Mouse (Mus musculus): ENCODE results near the gene Tmem209. TPM values are rescaled to one million over a fixed set of nuclear protein-coding genes. Genes with fewer than 3 reads are reported as not detected.

Gene Tmem209
- polyA plus RNA-seq, 1 experiment from 2014 or later, result 56.6 TPM

DNA sequence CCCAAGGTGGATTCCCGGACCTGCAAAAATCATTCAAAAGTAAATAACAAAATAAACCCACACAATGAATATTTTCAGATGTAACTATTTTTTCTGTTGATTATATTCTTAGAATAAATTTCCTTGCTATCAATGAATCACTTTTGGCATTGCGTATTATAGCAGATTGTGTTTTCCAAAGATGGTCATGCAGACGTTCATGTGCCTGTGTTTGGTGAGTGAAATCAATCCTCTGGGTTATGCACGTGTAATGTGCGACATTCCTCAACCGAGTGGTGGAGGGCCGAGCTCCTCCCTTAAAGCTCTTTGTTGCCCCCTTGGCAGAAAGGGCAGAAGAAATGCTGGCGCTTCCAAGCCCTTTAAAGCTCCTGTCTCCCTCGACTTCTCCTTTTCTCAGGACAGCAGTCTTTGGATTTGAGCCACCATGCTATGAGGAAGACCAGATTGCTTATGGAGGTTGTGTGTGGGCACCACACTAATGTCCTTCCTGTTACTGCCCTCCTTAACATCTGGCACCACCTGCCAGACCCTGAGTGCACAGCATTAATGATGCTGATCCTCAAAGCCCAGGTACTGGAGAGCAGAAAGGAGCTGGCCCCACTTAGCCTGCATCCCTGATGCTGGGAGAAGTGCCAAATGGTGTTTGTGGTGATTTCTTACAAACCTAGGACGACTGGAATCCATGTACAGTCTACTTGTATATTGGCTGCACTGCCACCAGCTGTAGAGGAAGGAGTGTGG, 33.4 kb downstream of the Tmem209 start:
- H3K36me3 ChIP-seq (replicated peaks), result peaks cover 51% of the 10 kb centered on the region
- 0 out of 2 replicates have a peak, but pooled peaks cover 4% of the 10 kb centered on the region for H3K4me1 ChIP-seq
- H3K4me3 ChIP-seq, result no peak overlapping the region
- WGBS, result 80% methylated on average over 10 of the region's 10 CpGs
- no peaks in the 10 kb centered on the region for H3K9me3 ChIP-seq
- H3K27me3 ChIP-seq (ENCODE audit: poor library complexity, severe bottlenecking), result no peaks in the 10 kb centered on the region
- peak; percentile 11 for DNase-seq (ENCODE audit: extremely low spot score, low spot score)
- peak overlapping the region; percentile 15; the same call in 1 of the 2 replicates for H3K27ac ChIP-seq

DNA sequence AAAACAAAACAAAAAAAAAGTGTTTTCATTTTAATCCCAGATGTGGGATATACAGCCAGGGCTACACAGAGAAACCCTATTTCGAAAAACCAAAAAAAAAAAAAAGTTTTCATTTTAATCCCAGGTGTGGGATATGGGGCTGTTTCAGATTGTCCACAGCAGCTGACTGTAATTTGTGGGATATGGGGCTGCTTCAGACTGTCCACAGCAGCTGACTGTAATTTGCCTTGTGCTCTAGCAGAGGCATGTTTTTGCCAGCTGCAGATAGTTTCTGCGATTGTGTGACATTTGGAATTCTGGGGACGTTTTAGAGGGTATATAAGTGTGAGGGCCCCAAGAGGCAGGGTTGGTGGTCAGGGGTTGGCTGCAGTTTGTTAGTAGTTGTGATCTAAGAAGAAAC, 37.9 kb downstream of the Tmem209 start:
- H3K4me3 ChIP-seq, result no peak overlapping the region
- 76% methylated on average over 3 of the region's 3 CpGs for WGBS
- H3K4me1 ChIP-seq, result peaks cover 27% of the 10 kb centered on the region
- no peaks in the 10 kb centered on the region for H3K27me3 ChIP-seq (ENCODE audit: poor library complexity, severe bottlenecking)
- H3K27ac ChIP-seq, result no peak overlapping the region
- no peaks in the 10 kb centered on the region for H3K9me3 ChIP-seq
- peak; percentile 12 for DNase-seq (ENCODE audit: extremely low spot score, low spot score)
- peaks cover 6% of the 10 kb centered on the region; the same call in 1 of the 2 replicates for H3K36me3 ChIP-seq (replicated peaks)

DNA sequence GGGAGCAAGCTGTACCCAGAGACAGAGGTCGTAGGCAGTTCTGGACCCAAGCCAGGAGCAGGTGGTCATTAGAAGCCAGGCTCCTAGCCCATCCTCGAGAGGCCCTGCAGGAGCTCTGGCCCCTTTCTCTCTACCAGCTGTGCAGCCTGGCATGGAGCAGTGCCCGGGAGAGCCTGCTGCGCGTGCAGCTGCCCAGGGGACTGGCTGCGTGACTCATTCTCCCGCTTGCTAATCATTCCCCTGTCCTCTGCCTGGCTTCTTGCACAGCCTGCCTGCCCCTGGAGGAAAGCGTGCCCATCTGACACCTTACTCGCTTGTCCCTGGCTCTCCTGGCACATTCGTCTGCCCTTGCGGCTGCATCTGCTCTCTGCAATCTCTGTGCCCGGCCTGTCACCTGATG, 40.2 kb downstream of the Tmem209 start:
- no peaks in the 10 kb centered on the region for H3K9me3 ChIP-seq
- peaks cover 11% of the 10 kb centered on the region; the same call in 1 of the 2 replicates for H3K27me3 ChIP-seq (ENCODE audit: poor library complexity, severe bottlenecking)
- WGBS, result 94% methylated on average over 12 of the region's 12 CpGs
- peaks cover 33% of the 10 kb centered on the region for H3K4me1 ChIP-seq
- no peaks in the 10 kb centered on the region for H3K36me3 ChIP-seq (replicated peaks)
- peak overlapping the region; percentile 71 for H3K27ac ChIP-seq
- peak; percentile 13 for DNase-seq (ENCODE audit: extremely low spot score, low spot score)
- no peak overlapping the region for H3K4me3 ChIP-seq

DNA sequence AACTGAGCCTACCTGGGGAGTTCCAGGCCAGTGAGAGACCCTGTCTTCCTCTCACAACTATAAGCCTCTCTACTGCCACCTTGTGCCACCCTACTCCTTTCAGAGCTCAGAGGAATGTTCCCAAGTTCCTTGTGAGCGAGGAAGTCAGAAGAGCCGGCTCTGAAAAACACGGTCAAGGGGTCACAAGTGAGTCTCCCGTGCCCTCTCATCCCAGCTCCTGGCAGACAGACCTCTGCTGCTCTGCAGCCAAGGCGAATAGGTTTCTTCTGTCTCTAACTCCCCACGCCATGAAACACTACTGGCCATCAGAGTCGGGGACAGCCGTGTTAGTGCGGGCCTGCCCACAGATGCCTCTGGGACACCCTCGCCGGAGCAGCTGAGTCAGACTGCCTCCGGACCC, 40.9 kb downstream of the Tmem209 start:
- Histone ChIP-seq H3K36me3 (replicated peaks) (no peaks in the 10 kb centered on the region), H3K4me1 (peaks cover 39% of the 10 kb centered on the region), H3K27me3 (ENCODE audit: poor library complexity, severe bottlenecking) (peaks cover 18% of the 10 kb centered on the region; the same call in 1 of the 2 replicates), H3K9me3 (no peaks in the 10 kb centered on the region), H3K4me3 (no peak overlapping the region), H3K27ac (peak overlapping the region; percentile 71)
- no peak for DNase-seq (ENCODE audit: extremely low spot score, low spot score)
- WGBS, result 59% methylated on average over 12 of the region's 12 CpGs

DNA sequence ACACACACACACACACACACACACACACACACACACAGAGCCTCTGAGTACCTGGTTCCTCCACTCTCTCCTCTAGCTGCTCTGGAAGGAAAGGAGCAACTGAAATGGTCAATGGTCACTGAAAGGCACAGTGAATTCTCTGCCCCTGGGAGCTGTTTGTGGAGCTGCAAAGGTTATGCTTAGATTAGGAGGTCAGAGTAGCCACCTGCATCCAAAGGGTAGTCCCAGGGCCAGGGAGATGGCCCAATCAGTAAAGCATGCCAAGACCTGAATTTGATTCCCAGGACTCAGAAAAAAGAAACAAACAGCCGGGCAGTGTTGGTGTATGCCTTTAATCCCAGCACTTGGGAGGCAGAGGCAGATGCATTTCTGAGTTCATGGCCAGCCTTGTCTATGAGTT, 41.5 kb downstream of the Tmem209 start:
- H3K4me1 ChIP-seq, result peaks cover 39% of the 10 kb centered on the region
- no peaks in the 10 kb centered on the region for H3K9me3 ChIP-seq
- H3K27ac ChIP-seq, result peak overlapping the region; percentile 36
- 75% methylated on average over 1 of the region's 1 CpGs for WGBS
- peaks cover 18% of the 10 kb centered on the region; the same call in 1 of the 2 replicates for H3K27me3 ChIP-seq (ENCODE audit: poor library complexity, severe bottlenecking)
- peak; percentile 11 for DNase-seq (ENCODE audit: extremely low spot score, low spot score)
- no peaks in the 10 kb centered on the region for H3K36me3 ChIP-seq (replicated peaks)
- H3K4me3 ChIP-seq, result no peak overlapping the region

DNA sequence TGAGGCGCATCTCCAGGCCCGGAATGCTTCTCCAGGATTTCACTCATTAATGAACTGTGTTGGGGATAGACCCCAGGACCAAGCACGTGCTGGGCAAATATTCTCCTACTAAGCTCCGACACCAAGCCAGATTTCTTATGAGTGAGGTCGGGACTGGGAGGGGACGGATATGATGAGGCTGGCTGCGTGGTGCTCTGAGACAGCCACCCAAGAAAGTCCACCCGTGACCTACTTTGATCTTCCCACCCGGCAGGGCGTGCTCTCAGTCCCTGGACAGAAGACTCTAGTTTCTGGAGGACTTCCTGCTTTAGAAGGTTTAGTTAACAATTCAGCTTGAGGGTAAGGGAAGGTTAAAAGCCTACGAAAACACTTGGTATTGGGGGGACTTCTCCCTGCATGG, 44.0 kb downstream of the Tmem209 start:
- no peaks in the 10 kb centered on the region for H3K36me3 ChIP-seq (replicated peaks)
- peaks cover 18% of the 10 kb centered on the region; the same call in 1 of the 2 replicates for H3K27me3 ChIP-seq (ENCODE audit: poor library complexity, severe bottlenecking)
- peaks cover 64% of the 10 kb centered on the region for H3K4me1 ChIP-seq
- no peak for DNase-seq (ENCODE audit: extremely low spot score, low spot score)
- H3K27ac ChIP-seq, result no peak overlapping the region
- H3K9me3 ChIP-seq, result no peaks in the 10 kb centered on the region
- no peak overlapping the region for H3K4me3 ChIP-seq
- 90% methylated on average over 11 of the region's 11 CpGs for WGBS

DNA sequence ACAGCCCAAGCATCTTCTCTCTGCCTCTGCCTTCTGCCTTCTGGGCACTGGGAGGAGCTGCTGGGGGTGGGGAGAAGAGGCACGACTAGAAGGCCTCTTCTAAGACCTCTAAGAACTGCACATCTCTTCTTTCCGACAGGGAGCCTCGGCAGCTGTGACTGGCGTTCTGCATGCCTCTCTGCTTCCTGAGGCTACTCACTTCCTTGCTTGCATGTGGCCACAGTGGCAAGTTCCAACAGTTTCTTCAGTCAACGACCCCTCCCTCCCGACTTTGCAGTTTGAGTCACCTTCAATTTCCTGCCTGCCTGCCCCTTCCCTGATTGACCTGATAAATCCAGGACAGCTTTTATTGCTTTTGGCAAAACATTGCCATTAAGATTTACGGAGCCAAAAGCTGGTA, 46.8 kb downstream of the Tmem209 start:
- Histone ChIP-seq H3K27me3 (ENCODE audit: poor library complexity, severe bottlenecking) (peaks cover 18% of the 10 kb centered on the region; the same call in 1 of the 2 replicates), H3K27ac (peak overlapping the region; percentile 98), H3K4me3 (no peak overlapping the region), H3K9me3 (no peaks in the 10 kb centered on the region), H3K4me1 (peaks cover 65% of the 10 kb centered on the region), H3K36me3 (replicated peaks) (no peaks in the 10 kb centered on the region)
- WGBS, result 50% methylated on average over 7 of the region's 7 CpGs
- no peak for DNase-seq (ENCODE audit: extremely low spot score, low spot score)

DNA sequence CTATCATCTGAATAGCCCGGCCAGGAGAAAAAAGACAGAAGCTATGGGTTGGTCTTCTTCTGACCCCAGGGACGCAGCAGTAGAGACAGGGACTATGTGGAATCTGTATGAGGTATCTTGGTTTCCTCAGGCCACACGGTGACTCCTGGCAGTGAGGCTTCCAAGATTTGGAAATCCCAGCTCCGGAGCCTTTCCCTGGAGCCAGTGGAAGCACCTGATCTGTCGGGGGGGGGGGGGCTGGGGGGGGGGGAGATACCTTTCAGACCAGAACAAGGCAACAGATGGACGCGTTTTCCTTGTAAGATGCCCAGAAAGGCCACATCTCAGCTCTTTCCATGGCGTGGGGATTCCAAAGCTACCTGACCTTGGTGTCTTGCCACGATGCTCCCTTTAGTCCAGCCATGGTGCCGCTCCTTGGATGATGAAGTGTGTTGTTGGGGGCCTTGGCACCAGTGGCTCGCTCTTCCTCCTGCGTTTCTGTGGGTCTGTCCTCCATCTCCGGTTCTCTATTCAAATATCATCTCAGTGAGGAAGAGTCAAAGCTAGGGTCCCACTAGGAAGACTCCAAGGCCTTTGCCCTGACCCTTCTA, 47.7 kb downstream of the Tmem209 start:
- Histone ChIP-seq H3K9me3 (no peaks in the 10 kb centered on the region), H3K36me3 (replicated peaks) (0 out of 2 replicates have a peak, but pooled peaks cover 3% of the 10 kb centered on the region), H3K4me3 (no peak overlapping the region), H3K27ac (peak overlapping the region; percentile 98), H3K4me1 (peaks cover 57% of the 10 kb centered on the region), H3K27me3 (ENCODE audit: poor library complexity, severe bottlenecking) (peaks cover 18% of the 10 kb centered on the region; the same call in 1 of the 2 replicates)
- WGBS, result 93% methylated on average over 12 of the region's 13 CpGs
- DNase-seq (ENCODE audit: extremely low spot score, low spot score), result no peak

DNA sequence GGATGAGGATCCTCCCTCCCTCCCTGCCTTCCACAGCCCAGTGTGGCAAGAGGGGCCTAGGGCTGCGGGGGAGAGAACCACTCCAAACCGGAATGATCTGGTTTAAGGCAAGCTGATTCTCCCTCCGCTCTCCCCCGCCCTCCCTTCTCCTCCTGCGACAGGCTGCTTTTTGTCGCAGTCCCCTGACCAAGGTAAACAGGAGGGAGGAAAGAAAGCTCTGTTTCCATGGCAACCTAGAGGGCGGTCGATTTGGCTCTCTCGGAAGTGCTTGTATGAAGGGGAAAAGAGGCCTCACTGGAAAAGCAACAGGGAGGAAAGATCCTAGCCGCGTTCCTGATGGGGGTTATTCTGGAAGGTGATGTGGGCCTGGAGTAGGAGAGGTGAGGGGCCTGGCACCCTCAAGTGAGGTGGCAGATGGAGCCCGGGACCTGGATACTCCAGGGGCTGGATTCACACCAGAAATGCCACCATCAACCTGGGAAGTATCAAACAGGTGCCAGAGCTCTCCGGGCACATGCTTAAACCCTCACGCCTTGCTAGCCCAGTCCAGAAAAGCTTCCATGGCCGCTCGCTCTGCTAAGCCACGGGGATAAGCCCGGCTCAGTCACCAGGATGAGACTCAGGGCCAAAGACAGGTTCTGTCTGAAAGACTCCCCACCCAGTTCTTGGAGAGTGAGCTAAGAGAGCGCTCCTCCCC, 48.7 kb downstream of the Tmem209 start:
- Histone ChIP-seq H3K9me3 (peaks cover 5% of the 10 kb centered on the region; the same call in 1 of the 2 replicates), H3K4me1 (peaks cover 57% of the 10 kb centered on the region), H3K36me3 (replicated peaks) (peaks cover 9% of the 10 kb centered on the region), H3K27ac (peak overlapping the region; percentile 98), H3K27me3 (ENCODE audit: poor library complexity, severe bottlenecking) (peaks cover 18% of the 10 kb centered on the region; the same call in 1 of the 2 replicates), H3K4me3 (peak overlapping the region; percentile 52)
- peak; percentile 92 for DNase-seq (ENCODE audit: extremely low spot score, low spot score)
- WGBS, result 9% methylated on average over 18 of the region's 19 CpGs

DNA sequence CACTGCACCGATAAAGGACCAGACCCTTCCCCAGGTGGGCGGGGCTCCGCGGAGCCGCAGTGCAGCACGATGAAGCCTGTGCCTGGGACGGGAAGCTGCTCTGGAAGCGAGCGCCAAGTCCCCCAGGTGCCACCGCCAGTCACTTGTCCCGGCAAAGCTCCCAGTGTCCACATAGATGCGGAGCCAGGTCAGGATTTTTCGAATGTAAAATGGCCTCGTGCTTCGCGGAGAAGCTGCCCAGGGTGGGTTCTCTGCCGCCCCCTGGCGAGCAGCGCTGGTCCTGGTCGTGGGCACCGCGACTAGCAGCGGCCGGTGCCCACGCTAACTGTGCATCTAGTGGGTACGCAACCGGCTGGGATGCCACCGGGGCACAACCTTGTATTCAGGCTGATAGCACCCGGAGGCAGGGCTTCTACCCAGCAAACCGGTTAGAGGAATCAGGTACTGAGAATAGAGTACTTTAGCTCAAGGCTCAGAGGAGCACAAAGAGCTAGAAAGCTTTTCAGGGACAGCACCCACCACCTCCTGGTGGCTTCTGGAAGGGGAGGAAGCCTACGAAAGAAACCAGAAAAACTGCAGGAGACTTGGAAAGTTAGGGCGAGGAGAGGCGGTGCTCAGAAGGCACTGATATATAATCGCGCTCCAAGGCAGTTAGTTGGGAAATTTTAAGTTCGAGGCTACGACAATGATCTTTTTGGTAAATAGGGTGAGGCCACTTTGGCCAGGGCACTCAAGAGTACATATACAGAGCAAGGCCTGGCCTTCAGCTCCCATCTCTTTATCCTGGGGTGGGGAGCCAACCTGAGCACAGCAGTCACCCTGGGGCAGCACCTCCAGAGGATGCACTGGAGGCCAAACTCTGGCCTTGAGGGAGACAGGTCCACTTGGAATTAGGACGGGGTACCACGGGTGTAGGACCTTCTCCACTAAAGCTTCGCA, 49.5 kb downstream of the Tmem209 start:
- H3K4me1 ChIP-seq, result peaks cover 57% of the 10 kb centered on the region
- peaks cover 14% of the 10 kb centered on the region; the same call in 1 of the 2 replicates for H3K27me3 ChIP-seq (ENCODE audit: poor library complexity, severe bottlenecking)
- H3K27ac ChIP-seq, result peak overlapping the region; percentile 98
- peak; percentile 80 for DNase-seq (ENCODE audit: extremely low spot score, low spot score)
- whole genome bisulfite sequencing, result 4% methylated on average over 40 of the region's 40 CpGs
- H3K36me3 ChIP-seq (replicated peaks), result peaks cover 18% of the 10 kb centered on the region
- peaks cover 5% of the 10 kb centered on the region; the same call in 1 of the 2 replicates for H3K9me3 ChIP-seq
- H3K4me3 ChIP-seq, result peak overlapping the region; percentile 52

DNA sequence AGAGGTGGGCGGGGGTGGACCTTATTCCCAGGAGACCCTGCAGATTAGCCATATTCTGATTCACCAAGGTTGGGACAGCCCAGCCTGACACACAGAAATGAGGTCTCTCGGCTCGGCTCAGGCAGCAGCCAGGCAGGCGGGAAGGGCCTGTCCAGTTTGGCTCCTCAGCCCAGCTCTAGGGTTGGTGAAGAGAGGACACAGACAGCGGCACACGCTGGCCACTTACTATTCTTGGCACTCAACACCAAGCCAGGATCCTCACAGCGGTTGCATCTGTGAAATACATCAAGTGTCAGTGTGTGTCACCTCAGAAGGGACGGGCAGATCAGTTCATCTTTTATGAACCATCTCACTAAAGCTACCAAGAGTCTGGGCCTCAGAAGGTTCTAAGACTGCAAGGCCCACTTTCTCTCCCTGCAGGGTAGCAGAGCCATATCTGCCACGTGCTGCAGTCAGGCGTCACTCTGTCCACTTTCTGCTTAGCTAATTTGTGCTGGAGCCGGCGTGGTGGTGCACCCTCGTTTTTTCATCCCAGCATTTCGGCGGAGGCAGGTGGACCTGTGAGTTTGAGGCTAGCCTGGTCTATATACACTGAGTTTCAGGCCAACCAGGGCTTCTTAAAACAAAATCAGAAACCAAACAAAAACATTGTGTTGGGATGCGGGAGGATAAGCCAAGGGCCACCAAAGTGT, 50.4 kb downstream of the Tmem209 start:
- peak overlapping the region; percentile 52 for H3K4me3 ChIP-seq
- H3K27ac ChIP-seq, result peak overlapping the region; percentile 98
- H3K4me1 ChIP-seq, result peaks cover 49% of the 10 kb centered on the region
- WGBS, result 74% methylated on average over 16 of the region's 16 CpGs
- peaks cover 5% of the 10 kb centered on the region; the same call in 1 of the 2 replicates for H3K9me3 ChIP-seq
- H3K27me3 ChIP-seq (ENCODE audit: poor library complexity, severe bottlenecking), result peaks cover 5% of the 10 kb centered on the region; the same call in 1 of the 2 replicates
- peaks cover 26% of the 10 kb centered on the region for H3K36me3 ChIP-seq (replicated peaks)
- no peak for DNase-seq (ENCODE audit: extremely low spot score, low spot score)
